Mouse (Mus musculus) neural tube, embryonic 14.5 days (tissue): Measurements from ENCODE around the gene Dusp18. TPM values are rescaled to one million over a fixed set of nuclear protein-coding genes. Genes with fewer than 3 reads are reported as not detected.

ENCODE experiments used
- ATAC-seq: fragments of 200-750 bp; cut with Nextera tagmentation; 2 replicates; pipeline ENCODE4 v1.8.0; 2017; ENCODE audit warnings: low read depth, mild to moderate bottlenecking, moderate TSS enrichment, moderate library complexity
- H3K27ac ChIP-seq: fragments of 300-500 bp; sonication (generic); 2 replicates; pipeline ENCODE4 v1.5.1; 2014; ENCODE audit warnings: low read depth, mild to moderate bottlenecking, control low read depth, low read length, moderate library complexity, mixed read lengths
- H3K27me3 ChIP-seq: fragments of 300-500 bp; sonication (generic); 2 replicates; pipeline ENCODE4 v1.6.1; 2014; ENCODE audit warnings: low read length; ENCODE audit not compliant: control insufficient read depth, insufficient read depth
- H3K36me3 ChIP-seq: fragments of 300-500 bp; sonication (generic); 2 replicates; pipeline ENCODE4 v1.6.1; 2014; ENCODE audit warnings: low read length, mixed read lengths; ENCODE audit not compliant: control insufficient read depth, insufficient read depth
- H3K4me1 ChIP-seq: fragments of 300-500 bp; sonication (generic); 2 replicates; pipeline ENCODE4 v1.6.1; 2014; ENCODE audit warnings: low read length; ENCODE audit not compliant: control insufficient read depth, insufficient read depth
- H3K4me2 ChIP-seq: fragments of 300-500 bp; sonication (generic); 2 replicates; pipeline ENCODE4 v1.6.1; 2014; ENCODE audit warnings: mild to moderate bottlenecking, low read depth, low read length, control low read depth
- H3K4me3 ChIP-seq: fragments of 300-500 bp; sonication (generic); 2 replicates; pipeline ENCODE4 v1.5.1; 2014; ENCODE audit warnings: low read depth, low read length, control low read depth, mixed read lengths
- H3K9ac ChIP-seq: fragments of 300-500 bp; sonication (generic); replicated peaks from 2 replicates; pipeline ENCODE4 v1.6.1; 2014; ENCODE audit warnings: low read depth, mild to moderate bottlenecking, control low read depth, low read length, mixed read lengths
- H3K9me3 ChIP-seq: fragments of 300-500 bp; sonication (generic); 2 replicates; pipeline ENCODE4 v1.6.1; 2016; ENCODE audit warnings: low read length; ENCODE audit not compliant: control insufficient read depth
- WGBS: fragments of 180-500 bp; shearing (Covaris S2); extraction: QIAGEN DNeasy Blood & Tissue Kit; methylation state at CpG from one replicate; pipeline ENCODE4 v1.1.7; 2014; 5-methylcytosine and 5-hydroxymethylcytosine counted together
- polyA plus RNA-seq: library from polyadenylated mRNA; unstranded; fragments of >200 nt; fragmentation: Nextera tagmentation; extraction: Ambion mirVana; gene quantifications from 2 replicates; pipeline ENCODE4 v1.2.1, GENCODE M21; 2014

The Dusp18 gene
- polyA plus RNA-seq, 1 experiment from 2014 or later = 27.8 TPM

DNA sequence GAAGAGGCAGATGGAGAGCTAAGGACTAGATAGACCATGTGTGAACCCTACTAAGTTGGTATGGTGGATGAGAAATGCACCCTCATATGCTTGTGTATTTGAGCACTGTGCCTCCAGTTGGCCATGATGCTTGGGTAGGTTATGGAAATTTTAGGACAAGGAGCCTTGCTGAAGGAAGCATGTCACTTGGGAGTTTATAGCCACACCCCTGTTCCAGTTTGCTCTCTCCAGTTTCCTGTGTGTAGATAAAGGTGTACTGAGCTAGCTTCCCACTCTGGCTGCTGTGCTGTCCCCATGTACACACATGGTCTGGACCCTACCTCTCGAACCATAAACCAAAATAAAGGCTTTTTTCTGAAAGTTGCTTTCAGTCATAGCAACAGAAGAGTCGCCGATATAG is 40.9 kb upstream of the Dusp18 start:
- no peak overlapping the region for H3K4me3 ChIP-seq
- 0 out of 2 replicates have a peak, but pooled peaks cover 4% of the 10 kb centered on the region for H3K4me1 ChIP-seq
- WGBS = 91% methylated on average over 3 of the region's 3 CpGs
- no peak overlapping the region for H3K4me2 ChIP-seq
- H3K36me3 ChIP-seq = no peaks in the 10 kb centered on the region
- ATAC-seq = no peak
- H3K27ac ChIP-seq = peak overlapping the region; percentile 58; the same call in 1 of the 2 replicates
- no peaks in the 10 kb centered on the region for H3K9me3 ChIP-seq
- no peak overlapping the region for H3K9ac ChIP-seq
- no peaks in the 10 kb centered on the region for H3K27me3 ChIP-seq

DNA sequence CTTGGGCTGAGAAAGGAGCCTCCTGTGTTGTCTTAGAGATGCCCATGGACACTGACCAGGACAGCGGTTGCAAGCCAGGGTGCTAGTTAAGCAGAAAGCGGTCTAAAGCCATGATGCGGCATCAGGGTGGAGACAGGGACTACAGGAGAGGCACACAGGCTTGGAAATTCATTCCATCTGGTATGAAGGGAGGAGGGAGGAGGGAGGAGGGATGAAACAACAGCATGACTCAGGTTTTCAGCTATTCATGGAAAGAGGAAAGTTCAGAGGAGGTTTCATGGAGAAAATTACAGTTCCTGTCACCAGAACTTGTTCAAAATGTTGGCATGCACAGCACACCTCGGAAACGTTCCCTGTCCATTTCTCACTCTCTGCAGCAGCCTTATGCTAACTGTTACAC is 39.2 kb upstream of the Dusp18 start:
- no peak for ATAC-seq
- no peaks in the 10 kb centered on the region for H3K36me3 ChIP-seq
- no peak overlapping the region for H3K9ac ChIP-seq
- H3K4me2 ChIP-seq = no peak overlapping the region
- H3K27ac ChIP-seq = no peak overlapping the region
- H3K9me3 ChIP-seq = no peaks in the 10 kb centered on the region
- no peak overlapping the region for H3K4me3 ChIP-seq
- 0 out of 2 replicates have a peak, but pooled peaks cover 4% of the 10 kb centered on the region for H3K4me1 ChIP-seq
- no peaks in the 10 kb centered on the region for H3K27me3 ChIP-seq
- WGBS = 96% methylated on average over 5 of the region's 5 CpGs

DNA sequence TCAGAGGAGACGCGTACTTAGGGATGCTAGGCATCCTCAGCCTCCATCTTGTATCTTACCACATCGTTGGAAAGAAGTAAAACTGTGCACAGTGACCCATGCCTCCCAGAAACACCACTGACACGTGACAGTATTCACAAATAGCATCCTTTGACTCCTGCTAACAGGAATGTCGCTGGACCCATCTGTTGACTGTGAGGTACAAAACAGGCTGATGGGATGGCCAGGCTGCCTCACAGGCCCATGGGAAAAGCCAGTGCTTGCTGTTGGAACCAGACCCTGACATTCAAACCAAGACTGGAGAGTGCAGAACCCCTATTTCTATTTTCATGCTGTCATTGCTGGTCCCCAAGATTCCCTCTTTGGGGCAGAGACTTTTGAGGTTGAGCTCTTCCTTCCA is 37.1 kb upstream of the Dusp18 start:
- no peak for ATAC-seq

DNA sequence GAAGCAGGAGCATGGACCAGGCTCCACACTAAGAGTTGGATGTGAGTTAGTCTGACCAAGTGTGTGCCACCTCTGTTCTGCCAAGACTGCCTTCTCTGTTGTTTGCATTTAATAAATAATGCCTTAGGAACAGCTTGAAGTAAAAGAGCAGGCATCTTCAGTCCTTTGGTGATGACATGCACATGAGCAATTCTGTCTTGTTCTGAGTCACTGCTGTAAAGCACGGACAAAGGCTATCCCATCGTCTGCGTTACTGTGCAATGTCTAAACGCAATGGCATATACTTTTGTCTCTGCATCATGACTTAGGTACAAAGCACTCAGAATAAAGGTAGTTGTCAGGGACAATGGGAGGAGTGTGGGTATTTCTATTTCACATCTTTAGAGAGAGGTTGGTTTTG is 35.3 kb upstream of the Dusp18 start:
- Histone ChIP-seq H3K27ac (no peak overlapping the region), H3K4me1 (no peaks in the 10 kb centered on the region), H3K27me3 (no peaks in the 10 kb centered on the region), H3K9ac (no peak overlapping the region), H3K36me3 (no peaks in the 10 kb centered on the region), H3K9me3 (no peaks in the 10 kb centered on the region), H3K4me2 (no peak overlapping the region), H3K4me3 (no peak overlapping the region)
- WGBS = 90% methylated on average over 4 of the region's 4 CpGs
- ATAC-seq = no peak

More for the DNA sequence above, 37.1 kb upstream of the Dusp18 start:
- no peaks in the 10 kb centered on the region for H3K27me3 ChIP-seq
- no peak overlapping the region for H3K4me3 ChIP-seq
- H3K27ac ChIP-seq = no peak overlapping the region
- WGBS = 77% methylated on average over 5 of the region's 5 CpGs
- H3K9ac ChIP-seq = no peak overlapping the region
- H3K36me3 ChIP-seq = no peaks in the 10 kb centered on the region
- H3K9me3 ChIP-seq = no peaks in the 10 kb centered on the region
- H3K4me1 ChIP-seq = 0 out of 2 replicates have a peak, but pooled peaks cover 4% of the 10 kb centered on the region
- no peak overlapping the region for H3K4me2 ChIP-seq

DNA sequence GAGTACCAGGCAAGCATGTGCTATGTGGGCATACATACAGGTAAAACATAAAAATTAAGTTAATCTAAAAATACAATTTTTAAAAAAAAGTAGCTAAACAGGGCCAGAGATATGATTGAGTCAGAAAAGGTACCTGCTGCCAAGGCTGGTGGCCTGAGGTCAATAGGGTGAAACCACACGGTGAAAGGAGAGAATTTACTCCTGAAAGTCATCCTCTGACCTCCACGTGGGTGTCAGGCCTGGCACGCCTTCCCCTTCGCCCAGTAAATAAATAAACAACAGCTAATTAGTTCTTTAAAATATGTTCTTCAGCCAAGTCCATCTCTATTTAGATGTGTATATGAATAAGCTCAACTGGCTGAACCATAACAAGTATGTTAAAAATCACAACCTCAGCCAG is 34.7 kb upstream of the Dusp18 start:
- Histone ChIP-seq H3K4me3 (no peak overlapping the region), H3K27ac (no peak overlapping the region), H3K27me3 (no peaks in the 10 kb centered on the region), H3K4me1 (no peaks in the 10 kb centered on the region), H3K36me3 (no peaks in the 10 kb centered on the region), H3K4me2 (no peak overlapping the region), H3K9ac (no peak overlapping the region), H3K9me3 (no peaks in the 10 kb centered on the region)
- ATAC-seq = no peak
- WGBS = 82% methylated on average over 4 of the region's 4 CpGs

DNA sequence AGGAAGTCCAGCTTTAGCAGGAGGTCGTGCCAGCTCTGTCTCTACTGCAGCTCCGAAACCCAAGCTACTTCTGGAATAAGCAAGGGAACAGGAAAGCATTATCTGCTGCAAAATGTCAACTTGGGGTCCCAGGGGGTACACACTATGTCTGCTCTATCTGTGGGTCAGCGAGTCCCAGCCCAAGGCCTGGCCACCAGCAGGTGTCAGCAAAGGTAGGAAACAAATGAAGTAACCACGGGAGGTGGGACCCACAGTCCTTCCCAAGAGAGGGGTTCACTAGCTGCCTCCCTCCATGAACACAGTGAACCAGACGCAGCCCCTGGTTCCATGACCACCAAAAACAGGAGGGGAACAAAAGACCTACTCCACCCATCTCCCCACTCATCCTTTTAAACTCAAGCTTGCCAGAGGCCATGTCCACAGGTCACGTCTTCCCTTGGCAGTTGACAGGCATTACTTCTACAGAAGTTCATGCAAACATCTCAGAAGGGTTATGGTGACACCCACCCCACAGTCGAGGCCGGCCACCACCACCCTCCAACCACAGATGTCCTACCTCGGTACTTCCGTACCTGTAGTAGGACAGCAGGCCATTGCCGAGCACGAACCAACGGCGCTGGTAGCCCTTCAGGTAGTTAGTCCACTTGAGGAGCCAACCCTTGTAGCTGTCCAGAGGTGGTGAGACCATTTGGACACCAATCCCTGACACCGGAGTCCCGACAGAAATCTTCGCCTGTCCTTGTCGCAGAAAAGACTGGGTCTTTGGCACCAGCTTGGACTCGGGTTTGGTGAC is 32.2 kb upstream of the Dusp18 start:
- peak; percentile 2; the same call in 1 of the 2 replicates for ATAC-seq
- Histone ChIP-seq H3K27me3 (no peaks in the 10 kb centered on the region), H3K9ac (peak overlapping the region; percentile 54; the same call in 1 of the 2 replicates), H3K4me3 (peak overlapping the region; percentile 43), H3K4me2 (peak overlapping the region; percentile 64), H3K4me1 (no peaks in the 10 kb centered on the region), H3K27ac (no peak overlapping the region), H3K9me3 (no peaks in the 10 kb centered on the region), H3K36me3 (no peaks in the 10 kb centered on the region)
- WGBS = 74% methylated on average over 19 of the region's 19 CpGs

DNA sequence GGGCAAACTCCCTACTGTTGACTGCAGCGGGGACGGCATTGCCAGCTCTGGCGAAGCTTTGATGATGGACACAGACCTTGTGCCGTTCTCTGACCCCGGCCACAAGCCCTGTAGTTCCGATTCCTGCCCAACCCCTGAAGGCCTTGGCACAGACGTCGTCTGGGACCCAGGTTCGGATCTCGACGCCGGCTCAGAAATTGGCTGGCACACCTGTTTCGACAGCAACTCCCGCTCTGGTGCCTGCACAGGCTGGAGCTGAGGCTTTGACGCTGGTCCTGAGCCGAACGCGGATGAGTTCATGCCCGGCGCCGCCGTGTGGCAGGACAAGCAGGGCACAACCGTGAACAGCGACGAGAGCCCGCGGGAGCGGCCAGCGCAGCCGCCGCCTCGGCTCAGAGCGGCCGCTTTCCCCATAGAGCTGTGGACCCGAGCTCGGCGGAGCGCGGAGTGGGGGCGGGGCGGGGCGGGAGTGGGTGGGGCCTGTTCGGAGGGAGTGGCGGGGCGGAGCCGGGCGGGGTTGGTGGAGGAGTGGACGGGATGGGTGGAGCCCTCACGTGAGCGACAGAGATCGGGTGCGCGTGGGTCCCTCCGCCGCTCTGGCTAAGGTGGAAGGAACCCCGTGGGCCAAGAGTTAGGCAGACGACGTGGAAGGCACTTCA is 31.5 kb upstream of the Dusp18 start, which contains the start of gene Osbp2:
Gene Osbp2, minus strand, starts transcription at position 450 of the 659 bp plus-strand sequence.
- no peaks in the 10 kb centered on the region for H3K36me3 ChIP-seq
- peak within 1 kb of the TSS; percentile 43 for H3K4me3 ChIP-seq
- H3K4me2 ChIP-seq = peak within 1 kb of the TSS; percentile 64
- ATAC-seq = peak; percentile 91
- peak within 1 kb of the TSS; percentile 54 for H3K9ac ChIP-seq
- H3K27ac ChIP-seq = no peak within 1 kb of the TSS
- no peaks in the 10 kb centered on the region for H3K27me3 ChIP-seq
- WGBS = 5% methylated on average over 39 of the region's 58 CpGs
- H3K4me1 ChIP-seq = no peaks in the 10 kb centered on the region
- H3K9me3 ChIP-seq = no peaks in the 10 kb centered on the region

DNA sequence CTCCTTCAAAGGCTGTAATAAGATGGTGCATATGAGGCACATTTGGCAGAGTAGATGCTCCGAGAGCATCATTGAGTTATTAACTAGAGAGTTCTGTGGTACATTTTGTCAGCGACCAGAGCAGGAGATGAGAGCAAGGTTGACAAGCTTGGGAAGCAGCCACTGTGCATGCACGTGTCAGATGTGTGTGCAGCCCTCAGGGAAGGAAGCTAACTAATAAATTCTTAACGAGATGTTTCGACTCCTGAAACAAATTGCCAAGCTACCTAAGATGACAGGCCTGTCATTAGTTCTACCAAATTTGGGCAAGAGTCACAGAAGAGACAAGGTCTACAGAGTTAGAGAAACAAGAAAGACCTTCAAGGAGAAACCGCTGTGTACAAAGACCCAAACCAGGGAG is 30.7 kb upstream of the Dusp18 start:
- Histone ChIP-seq H3K9ac (peak overlapping the region; percentile 54; the same call in 1 of the 2 replicates), H3K9me3 (no peaks in the 10 kb centered on the region), H3K27ac (no peak overlapping the region), H3K4me1 (no peaks in the 10 kb centered on the region), H3K4me2 (peak overlapping the region; percentile 64), H3K27me3 (no peaks in the 10 kb centered on the region), H3K4me3 (peak overlapping the region; percentile 43), H3K36me3 (no peaks in the 10 kb centered on the region)
- peak; percentile 36; the same call in 1 of the 2 replicates for ATAC-seq
- 24% methylated on average over 6 of the region's 6 CpGs for WGBS

DNA sequence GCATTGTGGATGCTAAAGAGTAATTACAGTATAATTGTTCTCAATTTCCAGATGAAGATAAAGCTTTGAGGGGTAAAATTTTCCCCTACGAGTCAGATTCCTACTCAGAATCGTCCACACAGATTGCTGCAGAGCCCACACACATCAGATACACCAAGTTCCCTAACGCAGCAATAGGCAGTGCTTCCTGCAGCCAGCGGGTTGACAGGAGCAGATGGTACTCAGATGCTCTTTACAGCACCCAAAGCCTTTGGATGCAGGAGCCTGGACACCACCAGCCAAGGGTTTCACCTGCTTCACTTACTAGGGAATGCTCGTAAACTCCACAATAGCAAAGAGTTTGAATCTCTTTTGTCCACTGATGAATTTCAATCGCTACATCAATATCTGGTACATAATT is 18.6 kb upstream of the Dusp18 start:
- Histone ChIP-seq H3K9ac (no peak overlapping the region), H3K27me3 (no peaks in the 10 kb centered on the region), H3K4me1 (no peaks in the 10 kb centered on the region), H3K36me3 (no peaks in the 10 kb centered on the region), H3K9me3 (no peaks in the 10 kb centered on the region), H3K4me2 (no peak overlapping the region), H3K4me3 (no peak overlapping the region), H3K27ac (no peak overlapping the region)
- WGBS = 73% methylated on average over 6 of the region's 6 CpGs
- ATAC-seq = no peak
